Mouse (Mus musculus): Measurements from ENCODE around the gene Nudt17. TPM values are rescaled to one million over a fixed set of nuclear protein-coding genes. Genes with fewer than 3 reads are reported as not detected.

The Nudt17 gene
- polyA plus RNA-seq, 1 experiment, result 17.9 TPM

GRCm38 (mm10) chr3:96706984-96707383 lies 1.4 kb downstream of the Nudt17 start:
- H3K27ac ChIP-seq (ENCODE audit: control insufficient read depth, insufficient read depth, low read length), result no peak overlapping the region
- no peaks in the 10 kb centered on the region for H3K27me3 ChIP-seq (ENCODE audit: control insufficient read depth, insufficient read depth, low read length)
- H3K36me3 ChIP-seq (ENCODE audit: control insufficient read depth, insufficient read depth, low read length), result peaks cover 14% of the 10 kb centered on the region; the same call in 1 of the 2 replicates
- no peak for DNase-seq
- WGBS, result 82% methylated on average over 7 of the region's 7 CpGs
- TF ChIP-seq POLR2A (IDR thresholded peaks at IDR 0.05; ENCODE audit: control insufficient read depth, extremely low read depth, insufficient read depth, low read length, poor library complexity) (no peak), CTCF (IDR thresholded peaks at IDR 0.05; ENCODE audit: borderline replicate concordance, control insufficient read depth, extremely low read depth, insufficient read depth, low read length, poor library complexity) (no peak)
- H3K4me1 ChIP-seq (replicated peaks; ENCODE audit: control insufficient read depth, insufficient read depth, low read length), result peaks cover 7% of the 10 kb centered on the region
- no peak overlapping the region for H3K4me3 ChIP-seq (ENCODE audit: control insufficient read depth, insufficient read depth, low read length)

- TF ChIP-seq POLR2A (IDR thresholded peaks at IDR 0.05; ENCODE audit: control insufficient read depth, extremely low read depth, insufficient read depth, low read length, poor library complexity) (no peak), CTCF (IDR thresholded peaks at IDR 0.05; ENCODE audit: borderline replicate concordance, control insufficient read depth, extremely low read depth, insufficient read depth, low read length, poor library complexity) (no peak)
- H3K4me1 ChIP-seq (replicated peaks; ENCODE audit: control insufficient read depth, insufficient read depth, low read length), result peaks cover 7% of the 10 kb centered on the region
- peaks cover 7% of the 10 kb centered on the region; the same call in 1 of the 2 replicates for H3K36me3 ChIP-seq (ENCODE audit: control insufficient read depth, insufficient read depth, low read length)
- DNase-seq, result no peak
- WGBS, result 97% methylated on average over 11 of the region's 11 CpGs
- no peak overlapping the region for H3K4me3 ChIP-seq (ENCODE audit: control insufficient read depth, insufficient read depth, low read length)
- H3K27me3 ChIP-seq (ENCODE audit: control insufficient read depth, insufficient read depth, low read length), result no peaks in the 10 kb centered on the region
- no peak overlapping the region for H3K27ac ChIP-seq (ENCODE audit: control insufficient read depth, insufficient read depth, low read length)
Measured at GRCm38 (mm10) chr3:96706217-96706616, 2.1 kb downstream of the Nudt17 start.

GRCm38 (mm10) chr3:96704778-96705177 lies 3.6 kb downstream of the Nudt17 start:
- Histone ChIP-seq H3K4me3 (ENCODE audit: control insufficient read depth, insufficient read depth, low read length) (no peak overlapping the region), H3K27ac (ENCODE audit: control insufficient read depth, insufficient read depth, low read length) (no peak overlapping the region), H3K4me1 (replicated peaks; ENCODE audit: control insufficient read depth, insufficient read depth, low read length) (peaks cover 7% of the 10 kb centered on the region), H3K36me3 (ENCODE audit: control insufficient read depth, insufficient read depth, low read length) (no peaks in the 10 kb centered on the region), H3K27me3 (ENCODE audit: control insufficient read depth, insufficient read depth, low read length) (no peaks in the 10 kb centered on the region)
- TF ChIP-seq POLR2A (IDR thresholded peaks at IDR 0.05; ENCODE audit: control insufficient read depth, extremely low read depth, insufficient read depth, low read length, poor library complexity) (no peak), CTCF (IDR thresholded peaks at IDR 0.05; ENCODE audit: borderline replicate concordance, control insufficient read depth, extremely low read depth, insufficient read depth, low read length, poor library complexity) (peak; percentile 67; the same call in 1 of the 2 replicates)
- peak; percentile 50 for DNase-seq
- 78% methylated on average over 11 of the region's 11 CpGs for WGBS

- no peak overlapping the region for H3K4me3 ChIP-seq (ENCODE audit: control insufficient read depth, insufficient read depth, low read length)
- no peak for TF ChIP-seq CTCF (IDR thresholded peaks at IDR 0.05; ENCODE audit: borderline replicate concordance, control insufficient read depth, extremely low read depth, insufficient read depth, low read length, poor library complexity)
- no peak for TF ChIP-seq POLR2A (IDR thresholded peaks at IDR 0.05; ENCODE audit: control insufficient read depth, extremely low read depth, insufficient read depth, low read length, poor library complexity)
- DNase-seq, result no peak
- WGBS, result 95% methylated on average over 4 of the region's 4 CpGs
- H3K4me1 ChIP-seq (replicated peaks; ENCODE audit: control insufficient read depth, insufficient read depth, low read length), result peaks cover 6% of the 10 kb centered on the region
- H3K36me3 ChIP-seq (ENCODE audit: control insufficient read depth, insufficient read depth, low read length), result no peaks in the 10 kb centered on the region
- no peaks in the 10 kb centered on the region for H3K27me3 ChIP-seq (ENCODE audit: control insufficient read depth, insufficient read depth, low read length)
- H3K27ac ChIP-seq (ENCODE audit: control insufficient read depth, insufficient read depth, low read length), result no peak overlapping the region
Measured at GRCm38 (mm10) chr3:96701003-96701402, 7.4 kb downstream of the Nudt17 start.

GRCm38 (mm10) chr3:96700376-96700775 lies 8.0 kb downstream of the Nudt17 start:
- 76% methylated on average over 7 of the region's 7 CpGs for WGBS
- no peak for TF ChIP-seq POLR2A (IDR thresholded peaks at IDR 0.05; ENCODE audit: control insufficient read depth, extremely low read depth, insufficient read depth, low read length, poor library complexity)
- TF ChIP-seq CTCF (IDR thresholded peaks at IDR 0.05; ENCODE audit: borderline replicate concordance, control insufficient read depth, extremely low read depth, insufficient read depth, low read length, poor library complexity), result no peak
- Histone ChIP-seq H3K27me3 (ENCODE audit: control insufficient read depth, insufficient read depth, low read length) (no peaks in the 10 kb centered on the region), H3K4me3 (ENCODE audit: control insufficient read depth, insufficient read depth, low read length) (no peak overlapping the region), H3K36me3 (ENCODE audit: control insufficient read depth, insufficient read depth, low read length) (no peaks in the 10 kb centered on the region), H3K27ac (ENCODE audit: control insufficient read depth, insufficient read depth, low read length) (no peak overlapping the region), H3K4me1 (replicated peaks; ENCODE audit: control insufficient read depth, insufficient read depth, low read length) (peaks cover 7% of the 10 kb centered on the region)
- DNase-seq, result peak; percentile 28

GRCm38 (mm10) chr3:96698993-96699690 lies 9.2 kb downstream of the Nudt17 start:
- no peak overlapping the region for H3K4me3 ChIP-seq (ENCODE audit: control insufficient read depth, insufficient read depth, low read length)
- TF ChIP-seq POLR2A (IDR thresholded peaks at IDR 0.05; ENCODE audit: control insufficient read depth, extremely low read depth, insufficient read depth, low read length, poor library complexity) (no peak), CTCF (IDR thresholded peaks at IDR 0.05; ENCODE audit: borderline replicate concordance, control insufficient read depth, extremely low read depth, insufficient read depth, low read length, poor library complexity) (no peak)
- H3K27ac ChIP-seq (ENCODE audit: control insufficient read depth, insufficient read depth, low read length), result no peak overlapping the region
- no peaks in the 10 kb centered on the region for H3K36me3 ChIP-seq (ENCODE audit: control insufficient read depth, insufficient read depth, low read length)
- no peaks in the 10 kb centered on the region for H3K27me3 ChIP-seq (ENCODE audit: control insufficient read depth, insufficient read depth, low read length)
- H3K4me1 ChIP-seq (replicated peaks; ENCODE audit: control insufficient read depth, insufficient read depth, low read length), result peaks cover 7% of the 10 kb centered on the region
- no peak for DNase-seq
- WGBS, result 94% methylated on average over 19 of the region's 19 CpGs

Data from thymus, adult 2 months (tissue).